8 mouse cellular contexts compared by ENCODE assay signal in genomic region chr3:28805301-28806097, GRCm38 (mm10). TPM values are rescaled to one million over a fixed set of nuclear protein-coding genes. Genes with fewer than 3 reads are reported as not detected.
DNase-seq lines count a peak whose midpoint lies in the region; ATAC-seq lines count a peak whose summit lies in the region.

TSS of gene Rpl22l1 (plus strand) at chr3:28805436.

- H3K4me3 ChIP-seq in lung, embryonic 16.5 days (ENCODE audit: low read length), result peak within 1 kb of the TSS; percentile 94

- H3K4me1 ChIP-seq in lung, embryonic 16.5 days (replicated peaks; ENCODE audit: control insufficient read depth, insufficient read depth, low read length), result peaks cover 10% of the 10 kb centered on the region; the same call in 1 of the 2 replicates

- peak within 1 kb of the TSS; percentile 70 for H3K4me2 ChIP-seq in lung, embryonic 16.5 days (ENCODE audit: low read depth, low read length)

- no peaks in the 10 kb centered on the region for H3K9me3 ChIP-seq in lung, embryonic 16.5 days (ENCODE audit: control insufficient read depth, low read length)

- peak within 1 kb of the TSS; percentile 98 for H3K9ac ChIP-seq in lung, embryonic 16.5 days (ENCODE audit: low read length)

- peak; percentile 93 for DNase-seq in MEL-GATA-1-ER (ENCODE audit: extremely low read depth, low read depth)
- DNase-seq in cerebellum, adult 8-10 months, result peak; percentile 96
- peak; percentile 98 for DNase-seq in forelimb bud, embryonic 11.5 days (ENCODE audit: low read depth, low spot score)
- DNase-seq in layer of hippocampus, adult 9-10 months (ENCODE audit: low spot score), result peak; percentile 91
- DNase-seq in ovary, postnatal 10 days (ENCODE audit: low spot score), result peak; percentile 94
- DNase-seq in thymus, postnatal 10 days (ENCODE audit: low spot score in 2 of 2), result peak; percentile 98 to 99

- no peaks in the 10 kb centered on the region for H3K27me3 ChIP-seq in lung, embryonic 16.5 days (ENCODE audit: control insufficient read depth, insufficient read depth, low read depth, low read length)

- H3K27ac ChIP-seq in lung, embryonic 16.5 days (ENCODE audit: low read length), result peak within 1 kb of the TSS; percentile 83

- WGBS in lung, embryonic 16.5 days, result under 1% methylated on average over 72 of the region's 72 CpGs

- peaks cover 16% of the 10 kb centered on the region for H3K36me3 ChIP-seq in lung, embryonic 16.5 days (ENCODE audit: control insufficient read depth, insufficient read depth, low read length)

- ATAC-seq in hematopoietic stem cell, adult 5-6 weeks (replicated peaks in 1 of 2; ENCODE audit: insufficient read depth in 1 of 2, low FRiP score in 2 of 2, low TSS enrichment in 1 of 2, low read depth in 1 of 2, poor library complexity in 2 of 2, severe bottlenecking in 2 of 2), result peak; percentile 95
- peak; percentile 100 for ATAC-seq in lung, embryonic 16.5 days (ENCODE audit: low read depth)

RNA-seq across cellular contexts. Expression of gene Rpl22l1, which starts in this region (rescaled TPM):
- 95.1 and 201 TPM in 2 replicates for total RNA-seq in hematopoietic stem cell, adult 5-6 weeks (2017)
- polyA plus RNA-seq in lung, embryonic 16.5 days (2015; fragmentation: Nextera tagmentation; extraction: Ambion mirVana), result 383 and 408 TPM in 2 replicates

Comparison
In these comparisons a context has a peak if more than half of its experiments do, and no peak if none do; other contexts are left out.
1. Peak in every context shown above with its lines: DNase-seq, ATAC-seq, H3K4me3 ChIP-seq and H3K27ac ChIP-seq.